Mouse (Mus musculus) layer of hippocampus, adult 9-11 months (tissue): Measurements from ENCODE around the gene Susd6.

ENCODE experiments used
- DNase-seq: peaks from one replicate; pipeline ENCODE4 v3.0.0; 2022

The Susd6 gene

DNA sequence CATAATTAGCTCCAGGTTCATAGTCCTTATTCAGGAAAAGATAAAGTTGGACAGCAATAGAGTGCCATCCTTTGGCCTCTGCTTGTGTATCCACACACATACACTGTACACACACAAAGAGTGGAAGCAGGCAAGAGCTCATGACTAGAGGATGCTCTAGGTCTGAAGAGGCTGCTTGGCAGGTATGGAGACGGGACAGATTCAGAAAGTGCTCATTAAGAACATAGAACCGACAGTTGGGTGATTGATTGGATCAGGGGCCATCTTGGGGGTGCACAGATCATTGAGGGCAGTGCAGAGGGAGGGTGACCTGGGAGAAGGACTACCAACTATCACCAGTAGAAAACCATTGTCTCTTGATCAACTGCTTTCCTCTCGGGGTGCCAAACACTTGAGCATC, 90.8 kb downstream of the Susd6 start:
- DNase-seq = no peak

GRCm38 (mm10) chr12:80883278-80883677, 93.0 kb downstream of the Susd6 start:
- no peak for DNase-seq

- DNase-seq = no peak
These were observed 93.6 kb downstream of the Susd6 start for GRCm38 (mm10) chr12:80883881-80884280.

DNA sequence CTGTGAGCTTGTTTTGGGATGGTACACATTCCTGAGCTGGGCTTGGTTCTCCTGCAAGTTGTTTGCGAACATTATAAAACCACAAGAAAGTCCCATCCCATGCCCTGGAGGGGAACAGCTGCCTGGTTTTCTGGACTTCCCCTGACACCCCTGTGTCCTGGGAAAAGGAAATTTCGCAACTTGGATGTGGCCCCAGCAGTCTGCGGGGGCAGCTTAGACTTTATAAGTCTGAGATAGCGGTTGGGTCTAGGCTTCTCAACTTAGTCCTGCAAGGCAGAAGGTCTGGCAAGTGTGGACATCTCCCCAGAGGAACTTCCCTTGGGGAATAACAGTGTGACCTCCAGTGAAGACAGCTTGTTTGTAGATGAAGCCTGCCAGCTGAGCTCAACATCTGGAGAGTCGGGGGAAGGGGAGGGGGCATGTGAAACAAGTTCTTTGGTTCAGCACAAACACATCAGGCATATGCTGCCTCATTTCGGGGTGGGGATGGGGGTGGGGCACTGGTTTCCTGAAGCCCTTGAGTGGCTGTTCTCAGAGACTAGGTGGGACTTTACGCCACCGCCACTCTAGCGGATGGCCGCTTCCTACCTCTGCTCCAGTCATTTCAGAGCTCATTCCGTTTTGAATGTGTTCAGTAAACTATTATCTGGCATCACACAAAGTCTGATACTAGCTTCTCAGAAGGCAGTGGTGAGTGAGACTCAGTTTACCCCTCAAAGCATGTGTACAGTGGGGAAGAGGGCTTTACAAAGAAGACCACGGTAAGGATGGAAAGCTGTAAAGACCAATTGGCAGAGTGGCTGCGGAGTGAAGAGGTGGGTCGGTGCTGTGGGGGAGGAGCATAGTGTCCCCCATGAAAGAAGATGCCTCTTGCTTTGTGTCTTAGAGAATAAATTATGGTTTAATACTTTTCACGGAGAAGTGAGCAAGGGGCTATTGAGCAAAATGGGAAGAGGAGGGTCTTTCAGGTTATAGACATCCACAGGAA, 95.3 kb downstream of the Susd6 start:
- DNase-seq = no peak

DNA sequence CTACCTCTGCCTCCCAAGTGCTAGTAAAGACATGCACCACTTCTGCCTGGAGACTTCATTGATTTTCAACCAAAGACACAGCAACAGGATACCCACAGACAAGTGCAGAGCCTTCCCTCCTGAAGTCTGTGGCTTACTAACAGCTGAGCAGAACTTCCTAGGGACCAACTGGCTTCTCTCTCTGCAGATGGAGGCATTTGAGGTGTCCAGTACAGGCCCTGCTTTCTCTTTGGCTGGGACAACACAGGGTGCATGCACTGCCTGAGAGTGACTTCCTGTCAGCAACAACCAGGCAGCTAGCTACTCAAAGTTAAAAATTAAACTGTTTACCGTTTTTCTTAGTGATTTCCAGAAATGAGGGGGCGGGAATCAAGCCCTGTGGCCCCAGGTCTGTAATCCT, 96.7 kb downstream of the Susd6 start:
- no peak for DNase-seq

DNA sequence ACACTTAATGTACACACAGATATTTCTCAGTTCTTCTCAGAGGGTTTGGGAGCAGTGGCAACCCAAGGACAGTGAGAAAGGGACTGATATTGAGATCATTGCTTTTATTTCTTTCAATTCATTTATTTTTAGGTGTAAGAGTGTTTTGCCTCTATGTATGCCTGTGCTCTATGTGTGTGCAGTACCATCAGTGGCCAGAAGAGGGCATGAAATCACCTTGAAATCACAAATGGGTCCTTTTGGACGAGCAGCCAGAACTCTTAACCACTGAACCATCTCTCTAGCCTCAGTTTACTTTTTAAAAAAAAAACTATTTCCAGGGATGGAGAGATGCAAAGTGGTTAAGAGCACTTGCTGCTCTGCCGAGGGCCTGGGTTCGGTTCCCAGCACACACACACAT, 99.0 kb downstream of the Susd6 start:
- DNase-seq = no peak

GRCm38 (mm10) chr12:80891074-80891473, 100.8 kb downstream of the Susd6 start:
- no peak for DNase-seq

DNA sequence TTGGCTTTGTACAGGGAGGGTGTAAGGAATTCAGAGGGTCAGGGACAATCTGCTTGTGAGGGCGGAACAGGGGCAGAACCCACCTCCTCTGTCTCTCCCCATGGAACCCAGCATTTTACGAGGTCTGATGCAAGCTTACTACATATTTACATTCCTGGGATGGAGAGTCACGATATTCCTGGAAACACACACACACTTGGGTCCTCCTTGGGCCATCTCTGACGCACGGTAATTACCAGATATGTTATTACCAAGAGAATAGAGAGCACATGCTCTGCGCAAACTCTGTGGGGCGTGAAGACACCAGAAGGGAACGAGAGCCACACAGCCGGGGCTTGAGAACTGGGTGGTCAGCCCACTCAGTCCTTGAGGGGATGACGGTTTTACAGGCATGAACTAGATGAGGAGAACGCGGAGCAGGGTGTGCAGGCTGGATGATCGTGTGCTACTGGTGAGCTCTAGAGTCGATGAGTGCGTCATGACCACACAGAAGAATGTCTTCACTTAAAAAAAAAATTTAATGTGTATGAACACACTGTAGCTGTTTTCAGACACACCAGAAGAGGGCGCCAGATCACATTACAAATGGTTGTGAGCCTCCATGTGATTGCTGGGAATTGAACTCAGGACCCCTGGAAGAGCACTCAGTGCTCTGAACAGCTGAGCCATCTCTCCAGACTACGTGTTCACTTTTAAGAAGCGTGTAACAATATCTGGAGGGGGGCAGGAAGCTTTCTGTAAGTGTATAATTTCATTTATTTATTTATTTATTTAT, 103.6 kb downstream of the Susd6 start:
- no peak for DNase-seq

GRCm38 (mm10) chr12:80894973-80895570, 104.8 kb downstream of the Susd6 start:
- DNase-seq = peak; percentile 77

GRCm38 (mm10) chr12:80909631-80910030, 119.3 kb downstream of the Susd6 start:
- no peak for DNase-seq

DNA sequence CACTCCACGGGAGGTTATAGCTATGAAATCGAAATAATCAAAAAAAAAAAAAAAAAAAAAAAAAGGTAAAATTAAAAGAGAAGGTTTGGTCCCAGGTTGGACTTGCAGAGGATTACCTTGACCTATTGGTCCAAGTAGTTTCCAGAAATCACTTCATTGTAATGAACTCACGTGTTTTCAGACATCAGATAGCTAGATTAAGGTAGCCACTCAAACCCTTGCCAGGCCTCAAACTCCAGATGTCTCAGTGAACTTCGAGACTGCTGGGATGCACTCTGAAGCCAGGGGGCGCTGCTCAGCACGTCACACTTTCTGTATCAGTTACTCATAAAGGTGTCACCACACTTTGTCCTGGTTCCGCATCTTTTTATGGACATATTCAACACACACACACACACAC, 127.5 kb downstream of the Susd6 start:
- no peak for DNase-seq

- no peak for DNase-seq
These were observed 131.0 kb downstream of the Susd6 start for GRCm38 (mm10) chr12:80921301-80921700.

DNA sequence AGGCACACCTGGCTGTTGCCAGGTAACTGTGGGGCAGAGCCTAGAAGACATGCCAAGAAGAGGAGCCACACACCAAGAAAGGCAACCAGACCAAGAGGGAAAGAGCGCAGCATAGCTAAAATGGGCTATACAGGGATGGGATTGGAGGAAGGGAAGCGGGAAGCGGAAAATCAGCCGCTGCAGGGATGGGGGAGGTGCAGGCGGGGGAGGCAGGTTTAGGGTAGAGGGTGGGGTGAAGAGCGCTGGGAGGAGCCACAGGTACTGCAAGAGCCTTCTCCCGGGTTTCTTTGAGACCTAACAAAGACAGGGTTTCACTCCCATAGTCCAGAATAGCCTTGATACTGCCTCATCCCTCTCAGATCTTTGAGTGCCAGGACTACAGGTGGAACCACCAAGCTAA, 132.6 kb downstream of the Susd6 start:
- no peak for DNase-seq

- no peak for DNase-seq
These were observed 133.3 kb downstream of the Susd6 start for GRCm38 (mm10) chr12:80923602-80924001.

DNA sequence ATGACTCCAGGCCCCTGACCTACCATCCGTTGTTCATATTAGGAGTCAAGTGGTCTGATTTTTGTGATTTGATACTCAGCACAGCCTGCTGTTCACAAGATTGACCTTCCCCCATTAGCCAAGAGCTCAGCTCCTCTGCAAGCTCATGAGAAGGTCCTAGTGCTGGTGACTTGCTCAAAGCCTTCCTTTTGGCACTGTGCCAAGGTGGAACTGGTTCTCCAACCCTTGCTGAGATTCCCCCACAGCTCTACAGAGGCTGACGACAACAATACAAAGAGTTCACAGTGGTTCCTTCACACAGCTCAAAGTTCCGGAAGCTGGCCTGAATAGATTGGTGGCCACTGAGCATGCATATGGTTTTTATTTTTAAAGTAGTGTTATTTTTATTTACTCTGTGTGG, 133.9 kb downstream of the Susd6 start:
- DNase-seq = peak; percentile 47

GRCm38 (mm10) chr12:80925919-80926318, 135.6 kb downstream of the Susd6 start:
- no peak for DNase-seq

- no peak for DNase-seq
These were observed 136.2 kb downstream of the Susd6 start for GRCm38 (mm10) chr12:80926550-80926949.

DNA sequence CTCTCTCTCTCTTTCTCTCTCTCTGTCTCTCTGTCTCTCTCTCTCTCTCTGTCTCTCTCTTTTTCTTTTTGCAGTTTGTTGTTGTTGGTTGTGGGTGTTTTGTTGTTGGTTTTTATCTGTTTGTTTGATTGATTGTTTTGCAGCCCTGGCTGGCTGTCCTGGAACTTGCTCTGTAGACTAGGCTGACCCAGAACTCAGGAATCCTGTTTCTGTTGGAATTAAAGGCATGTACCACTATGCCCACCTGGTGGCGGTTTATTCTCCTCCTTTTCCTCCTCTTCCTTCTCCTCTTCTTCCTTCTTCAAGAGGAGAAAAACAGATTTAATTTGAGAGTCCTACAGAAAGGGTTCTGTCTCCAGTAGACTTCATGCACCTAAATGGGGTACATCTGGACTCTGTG, 137.2 kb downstream of the Susd6 start:
- DNase-seq = no peak

- DNase-seq = no peak
These were observed 138.6 kb downstream of the Susd6 start for GRCm38 (mm10) chr12:80928881-80929280.

DNA sequence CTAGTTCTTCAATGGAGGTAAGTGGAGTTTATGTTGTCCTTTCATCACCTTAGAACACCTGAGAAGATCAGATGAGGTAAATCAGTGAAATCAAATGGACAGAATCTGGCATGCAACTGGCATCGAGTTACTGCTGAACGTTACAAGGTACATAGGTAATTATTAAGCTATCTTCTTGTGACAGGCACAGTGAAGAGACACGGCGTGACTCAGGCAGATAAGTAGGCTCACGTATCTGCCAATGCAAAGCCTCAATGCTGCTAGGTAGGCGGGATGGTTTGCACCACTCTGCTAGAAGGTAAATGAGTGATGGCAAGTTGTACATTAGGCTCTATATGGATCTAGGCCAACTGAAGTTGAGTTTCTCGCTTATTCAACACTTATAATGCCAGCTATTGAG, 139.8 kb downstream of the Susd6 start:
- DNase-seq = no peak
